Mouse (Mus musculus) hindbrain, embryonic 14.5 days (tissue): ENCODE results near the gene Ddx19b. TPM values are rescaled to one million over a fixed set of nuclear protein-coding genes. Genes with fewer than 3 reads are reported as not detected.
"Not testable (repeated sequence)": the region's sequence is repeated elsewhere in the genome, so short reads cannot be mapped to it uniquely, and the experiment has no call there.

Source experiments
- ATAC-seq: fragments of 200-750 bp; cut with Nextera tagmentation; 2 replicates; pipeline ENCODE4 v1.8.0; 2017; ENCODE audit warnings: moderate number of reproducible peaks, mild to moderate bottlenecking, moderate TSS enrichment, moderate library complexity; ENCODE audit not compliant: low FRiP score
- DNase-seq: peaks from one replicate; pipeline ENCODE4 v3.0.0-alpha.2; 2015; ENCODE audit warnings: low spot score
- H3K27ac ChIP-seq: fragments of 300-500 bp; sonication (generic); 2 replicates; pipeline ENCODE4 v1.5.1; 2014; ENCODE audit warnings: mild to moderate bottlenecking, moderate library complexity
- H3K27me3 ChIP-seq: fragments of 300-500 bp; sonication (generic); 2 replicates; pipeline ENCODE4 v1.6.1; 2014; ENCODE audit warnings: mild to moderate bottlenecking, low read length, mixed read lengths; ENCODE audit not compliant: control insufficient read depth, insufficient read depth
- H3K36me3 ChIP-seq: fragments of 300-500 bp; sonication (generic); replicated peaks from 2 replicates; pipeline ENCODE4 v1.6.1; 2014; ENCODE audit not compliant: control insufficient read depth, insufficient read depth
- H3K4me1 ChIP-seq: fragments of 300-500 bp; sonication (generic); replicated peaks from 2 replicates; pipeline ENCODE4 v1.6.1; 2014; ENCODE audit warnings: antibody characterized with exemption, low read length, mixed read lengths; ENCODE audit not compliant: control insufficient read depth, insufficient read depth
- H3K4me2 ChIP-seq: fragments of 300-500 bp; sonication (generic); replicated peaks from 2 replicates; pipeline ENCODE4 v1.6.1; 2014; ENCODE audit warnings: mild to moderate bottlenecking, moderate library complexity
- H3K4me3 ChIP-seq: fragments of 300-500 bp; sonication (generic); replicated peaks from 2 replicates; pipeline ENCODE4 v1.5.1; 2014; ENCODE audit warnings: mild to moderate bottlenecking, low read length
- H3K9ac ChIP-seq: fragments of 300-500 bp; sonication (generic); 2 replicates; pipeline ENCODE4 v1.6.1; 2014
- H3K9me3 ChIP-seq: fragments of 300-500 bp; sonication (generic); 2 replicates; pipeline ENCODE4 v1.6.1; 2016; ENCODE audit warnings: low read length; ENCODE audit not compliant: control insufficient read depth
- WGBS: fragments of 180-500 bp; shearing (Covaris S2); extraction: QIAGEN DNeasy Blood & Tissue Kit; methylation state at CpG from one replicate; pipeline ENCODE4 v1.1.7; 2014; 5-methylcytosine and 5-hydroxymethylcytosine counted together
- polyA plus RNA-seq: library from polyadenylated mRNA; unstranded; fragments of >200 nt; fragmentation: Nextera tagmentation; extraction: Ambion mirVana; gene quantifications from 2 replicates; pipeline ENCODE4 v1.2.1, GENCODE M21; 2014

Ddx19b gene
- 8.1 and 9.1 TPM in 2 replicates for polyA plus RNA-seq

DNA sequence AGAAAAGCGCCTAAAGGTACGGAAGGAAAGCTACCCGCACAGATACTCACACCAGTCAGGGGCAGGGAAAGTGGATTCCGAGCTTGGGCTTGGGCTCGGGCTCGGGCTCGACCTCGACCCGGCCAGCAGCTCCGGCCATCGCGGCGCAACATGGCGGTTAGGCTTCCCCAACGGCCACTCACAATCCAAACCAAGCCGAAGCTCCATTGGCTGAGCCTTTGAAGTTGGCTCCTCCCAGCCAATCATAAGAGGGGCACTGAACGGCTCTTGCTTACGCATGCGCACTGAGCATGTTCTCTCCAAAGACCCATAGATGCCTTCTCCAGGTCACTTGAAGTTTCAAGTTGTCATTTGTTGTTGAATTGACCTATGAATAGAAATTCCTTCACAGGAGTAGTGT lies at the start of gene Ddx19b:
Gene Ddx19b, minus strand, starts transcription at position 180 of the 400 bp plus-strand sequence.
- Histone ChIP-seq H3K9me3 (no peaks in the 10 kb centered on the region), H3K4me3 (no peak within 1 kb of the TSS), H3K4me2 (no peak within 1 kb of the TSS), H3K27ac (no peak within 1 kb of the TSS), H3K36me3 (peaks cover 4% of the 10 kb centered on the region; the same call in 1 of the 2 replicates), H3K4me1 (peaks cover 18% of the 10 kb centered on the region), H3K27me3 (no peaks in the 10 kb centered on the region; the same call in none of the 2 replicates), H3K9ac (no peak within 1 kb of the TSS)
- WGBS, result 97% methylated on average over 19 of the region's 19 CpGs
- ATAC-seq (no peak), DNase-seq (no peak)

- Histone ChIP-seq H3K27ac (no peak overlapping the region), H3K4me3 (no peak overlapping the region), H3K36me3 (no peaks in the 10 kb centered on the region), H3K27me3 (no peaks in the 10 kb centered on the region), H3K4me2 (no peak overlapping the region), H3K4me1 (no peaks in the 10 kb centered on the region; the same call in 1 of the 2 replicates), H3K9me3 (no peaks in the 10 kb centered on the region), H3K9ac (no peak overlapping the region)
- ATAC-seq, result no peak
- 38% methylated on average over 6 of the region's 6 CpGs for WGBS
- no peak for DNase-seq
Observed at GRCm38 (mm10) chr8:111079861-111080271, 48.3 kb upstream of the Ddx19b start.

GRCm38 (mm10) chr8:111079461-111079860 lies 47.9 kb upstream of the Ddx19b start:
- Histone ChIP-seq H3K4me3 (no peak overlapping the region), H3K4me1 (no peaks in the 10 kb centered on the region; the same call in 1 of the 2 replicates), H3K36me3 (no peaks in the 10 kb centered on the region), H3K9me3 (no peaks in the 10 kb centered on the region), H3K4me2 (no peak overlapping the region), H3K27ac (no peak overlapping the region), H3K27me3 (no peaks in the 10 kb centered on the region), H3K9ac (no peak overlapping the region)
- DNase-seq (no peak), ATAC-seq (no peak)
- WGBS, result 61% methylated on average over 5 of the region's 5 CpGs

GRCm38 (mm10) chr8:111075926-111076325 lies 44.4 kb upstream of the Ddx19b start:
- ATAC-seq, result no peak
- Histone ChIP-seq H3K27ac (no peak overlapping the region), H3K36me3 (no peaks in the 10 kb centered on the region), H3K27me3 (no peaks in the 10 kb centered on the region), H3K9ac (no peak overlapping the region), H3K4me2 (no peak overlapping the region), H3K9me3 (no peaks in the 10 kb centered on the region), H3K4me1 (no peaks in the 10 kb centered on the region), H3K4me3 (no peak overlapping the region)
- no peak for DNase-seq
- 72% methylated on average over 3 of the region's 3 CpGs for WGBS

DNA sequence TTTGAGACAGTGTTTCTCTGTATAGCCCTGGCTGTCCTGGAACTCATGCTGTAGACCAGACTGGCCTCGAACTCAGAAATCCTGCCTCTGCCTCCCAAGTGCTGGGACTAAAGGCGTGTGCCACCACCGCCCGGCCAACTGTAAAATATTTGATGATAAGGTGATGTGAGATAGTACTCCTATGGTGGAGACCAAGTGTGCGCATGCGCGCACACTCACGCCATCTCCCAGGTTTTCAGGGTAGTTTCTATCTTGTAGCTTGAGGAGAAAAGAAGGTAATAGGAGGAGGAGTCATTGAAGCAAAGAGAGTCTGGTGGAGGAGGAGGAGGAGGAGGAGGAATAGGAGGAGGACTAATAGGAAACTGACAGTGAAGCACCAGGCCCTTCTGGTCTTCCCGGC lies 37.1 kb upstream of the Ddx19b start:
- not testable (repeated sequence) for H3K4me3 ChIP-seq, H3K27me3 ChIP-seq, H3K4me2 ChIP-seq, ATAC-seq, H3K36me3 ChIP-seq, H3K9ac ChIP-seq, H3K4me1 ChIP-seq, H3K9me3 ChIP-seq, H3K27ac ChIP-seq, DNase-seq
- 92% methylated on average over 9 of the region's 9 CpGs for WGBS

DNA sequence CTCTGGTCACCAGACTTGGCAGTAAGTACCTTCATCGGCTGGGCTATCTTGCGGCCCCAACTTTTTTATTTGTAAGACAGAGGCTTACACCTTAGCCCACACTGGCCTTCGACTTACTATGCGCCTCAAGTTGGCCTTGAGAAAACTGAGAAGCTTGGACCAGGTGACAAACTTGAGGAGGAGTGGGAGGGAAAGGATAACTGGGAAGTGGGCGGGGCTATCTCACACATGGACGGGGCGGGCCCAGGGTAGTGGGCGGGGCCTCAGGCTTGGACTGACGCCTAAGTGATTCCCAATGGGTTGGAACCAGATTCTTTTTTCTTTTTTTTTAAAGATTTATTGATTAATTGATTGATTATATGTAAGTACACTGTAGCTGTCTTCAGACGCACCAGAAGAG lies 35.9 kb upstream of the Ddx19b start:
- DNase-seq (no peak), ATAC-seq (no peak)
- Histone ChIP-seq H3K4me3 (no peak overlapping the region), H3K36me3 (no peaks in the 10 kb centered on the region), H3K27me3 (no peaks in the 10 kb centered on the region), H3K4me2 (no peak overlapping the region), H3K9me3 (no peaks in the 10 kb centered on the region), H3K9ac (no peak overlapping the region), H3K4me1 (peaks cover 5% of the 10 kb centered on the region; the same call in 1 of the 2 replicates), H3K27ac (no peak overlapping the region)
- 35% methylated on average over 10 of the region's 10 CpGs for WGBS

- no peak overlapping the region for H3K4me3 ChIP-seq
- H3K36me3 ChIP-seq, result no peaks in the 10 kb centered on the region
- H3K9ac ChIP-seq, result no peak overlapping the region
- ATAC-seq (no peak), DNase-seq (no peak)
- peaks cover 6% of the 10 kb centered on the region for H3K4me1 ChIP-seq
- no peak overlapping the region for H3K4me2 ChIP-seq
- no peaks in the 10 kb centered on the region for H3K9me3 ChIP-seq
- H3K27ac ChIP-seq, result no peak overlapping the region
- 77% methylated on average over 4 of the region's 4 CpGs for WGBS
- no peaks in the 10 kb centered on the region for H3K27me3 ChIP-seq
Observed at GRCm38 (mm10) chr8:111066308-111066707, 34.8 kb upstream of the Ddx19b start.

- Histone ChIP-seq H3K27ac (no peak overlapping the region), H3K4me2 (peak overlapping the region; percentile 56), H3K9ac (no peak overlapping the region), H3K27me3 (no peaks in the 10 kb centered on the region), H3K4me1 (peaks cover 16% of the 10 kb centered on the region), H3K4me3 (0 out of 2 replicates have a peak overlapping the region, but pooled peaks have one; percentile 52), H3K9me3 (no peaks in the 10 kb centered on the region), H3K36me3 (0 out of 2 replicates have a peak, but pooled peaks cover 7% of the 10 kb centered on the region)
- 54% methylated on average over 2 of the region's 2 CpGs for WGBS
- ATAC-seq (no peak), DNase-seq (no peak)
Observed at GRCm38 (mm10) chr8:111062893-111063292, 31.3 kb upstream of the Ddx19b start.

- no peaks in the 10 kb centered on the region for H3K27me3 ChIP-seq
- peak overlapping the region; percentile 81 for H3K27ac ChIP-seq
- no peaks in the 10 kb centered on the region for H3K9me3 ChIP-seq
- H3K4me1 ChIP-seq, result peaks cover 22% of the 10 kb centered on the region
- H3K36me3 ChIP-seq, result peaks cover 11% of the 10 kb centered on the region; the same call in 1 of the 2 replicates
- DNase-seq (peak; percentile 100), ATAC-seq (peak; percentile 92)
- H3K9ac ChIP-seq, result peak overlapping the region; percentile 62
- H3K4me3 ChIP-seq, result peak overlapping the region; percentile 52
- peak overlapping the region; percentile 56 for H3K4me2 ChIP-seq
- WGBS, result under 1% methylated on average over 27 of the region's 27 CpGs
Observed at GRCm38 (mm10) chr8:111062072-111062757, 30.7 kb upstream of the Ddx19b start.
